Mouse (Mus musculus) lung, postnatal 0 days (tissue): Measurements from ENCODE around the gene Tmem59l.

ENCODE experiments used
- CTCF ChIP-seq: IDR thresholded peaks from 2 replicates; pipeline ENCODE4 v1.5.1; 2016; ENCODE audit warnings: antibody characterized with exemption, mild to moderate bottlenecking
- EP300 ChIP-seq: IDR thresholded peaks from 2 replicates; pipeline ENCODE4 v1.6.1; 2016; ENCODE audit warnings: antibody characterized with exemption, mild to moderate bottlenecking, control low read depth

DNA sequence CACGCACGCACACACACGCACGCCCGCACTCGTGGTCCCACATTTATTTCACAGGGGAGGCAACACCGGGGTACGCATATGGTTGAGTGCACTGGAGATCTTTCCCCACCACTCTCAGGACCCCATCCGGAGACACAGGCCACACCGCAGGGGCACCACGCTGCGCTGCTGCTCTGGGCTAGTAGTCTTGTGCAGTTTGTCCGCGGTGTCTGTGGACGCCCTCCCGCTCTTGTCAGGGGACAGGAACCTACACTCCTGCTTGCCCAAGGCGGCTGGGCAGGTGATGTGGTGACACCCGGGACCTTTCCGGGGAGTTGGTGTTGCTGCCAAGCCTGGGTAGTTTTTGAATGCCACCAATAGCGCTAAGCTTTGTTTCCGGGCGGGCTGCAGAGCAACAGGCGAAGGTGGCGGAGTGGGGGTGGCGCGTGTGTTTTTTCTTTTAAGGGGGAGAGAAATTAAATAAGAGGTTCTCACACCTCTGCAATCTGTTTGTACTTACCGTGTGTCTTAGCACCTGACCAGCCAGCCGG, 7.3 kb upstream of the Tmem59l start:
- TF ChIP-seq CTCF (no peak), EP300 (no peak)
